Mouse (Mus musculus): ENCODE measurements around the gene Gm8138. TPM values are rescaled to one million over a fixed set of nuclear protein-coding genes. Genes with fewer than 3 reads are reported as not detected.
"Not testable (repeated sequence)": the region's sequence is repeated elsewhere in the genome, so short reads cannot be mapped to it uniquely, and the experiment has no call there.

Gm8138 gene
- total RNA-seq (2021), result not detected

DNA sequence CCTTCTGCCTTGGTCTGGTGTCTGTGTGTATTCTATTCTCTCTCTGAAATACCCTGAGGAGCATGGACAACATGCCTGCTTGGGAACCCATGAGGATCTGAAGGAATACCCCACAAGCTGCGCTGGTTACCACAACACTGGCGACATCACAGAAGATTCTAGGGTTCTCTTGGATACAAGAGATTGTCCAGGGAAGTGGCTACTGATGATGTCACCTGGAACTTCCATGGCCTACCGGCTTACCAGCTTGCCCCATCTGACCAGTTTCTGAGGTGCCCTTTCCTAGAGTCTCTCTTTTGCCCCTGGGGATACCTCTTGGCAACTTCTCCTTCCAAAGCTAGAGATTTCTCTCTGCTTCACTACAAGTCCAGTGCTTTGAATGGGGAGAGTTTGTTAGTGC lies at the start of gene Gm8138:
Gm8138 (minus strand) TSS at position 101 of the 400 bp plus-strand sequence.
- intact Hi-C loops (cut with DNase I); DNase-seq: not testable (repeated sequence)

DNA sequence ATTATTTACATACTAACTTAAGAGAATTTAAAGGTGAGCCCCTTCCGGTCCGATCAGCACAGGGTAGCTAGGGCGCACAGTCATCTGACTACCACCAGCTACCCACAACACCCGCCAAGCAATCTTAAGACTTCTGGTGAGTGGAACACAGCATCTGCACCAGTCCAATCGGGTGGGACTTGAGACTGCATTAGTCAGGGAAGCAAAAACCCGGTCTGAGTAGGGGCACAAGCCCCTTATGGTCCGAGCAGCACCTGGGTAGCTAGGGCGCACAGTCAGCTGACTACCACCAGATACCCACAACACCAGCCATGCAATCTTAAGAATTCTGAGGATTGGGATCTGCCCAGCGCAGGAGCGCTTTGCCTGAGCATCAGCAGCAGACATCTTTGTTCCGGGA lies 54.4 kb downstream of the Gm8138 start:
- DNase-seq; intact Hi-C loops (cut with DNase I): not testable (repeated sequence)

Other genes with a start within 250 kb of the Gm8138 start
- under 1 TPM in 1 of 2 experiments, not detected in 1; 0.40 TPM for gene Gm7233, start 236.5 kb downstream of the Gm8138 start, total RNA-seq (2021)
- gene Gm8122, start 181.0 kb downstream of the Gm8138 start, total RNA-seq (2021), result not detected
- under 1 TPM; 0.34 to 0.36 TPM for gene Gm8126, start 157.7 kb downstream of the Gm8138 start, total RNA-seq (2021)
- not detected for gene Gm9732, start 141.3 kb downstream of the Gm8138 start, total RNA-seq (2021)
- not detected for gene Gm8127, start 122.5 kb downstream of the Gm8138 start, total RNA-seq (2021)
- 1 to 10 TPM in 1 of 2 experiments, not detected in 1; 1.3 TPM for gene 1700001F09Rik, start 68.5 kb downstream of the Gm8138 start, total RNA-seq (2021)
- under 1 TPM; 0.34 to 0.74 TPM for gene Gm5799, start 127.2 kb upstream of the Gm8138 start, total RNA-seq (2021)
- not detected for gene Gm17654, start 162.8 kb upstream of the Gm8138 start, total RNA-seq (2021)
- gene Gm10375, start 191.7 kb upstream of the Gm8138 start, total RNA-seq (2021), result not detected